Mouse (Mus musculus) embryonic facial prominence, embryonic 12.5 days (tissue): ENCODE data around the gene Fscn2. TPM values are rescaled to one million over a fixed set of nuclear protein-coding genes. Genes with fewer than 3 reads are reported as not detected.
"Not testable (repeated sequence)": the region's sequence is repeated elsewhere in the genome, so short reads cannot be mapped to it uniquely, and the experiment has no call there.

ENCODE experiments used
- ATAC-seq: fragments of 200-750 bp; cut with Nextera tagmentation; 2 replicates; pipeline ENCODE4 v1.8.0; 2017; ENCODE audit not compliant: insufficient number of reproducible peaks, insufficient read depth, low FRiP score, low TSS enrichment
- H3K27ac ChIP-seq: fragments of 300-500 bp; sonication (generic); 2 replicates; pipeline ENCODE4 v1.5.1; 2016; ENCODE audit warnings: mild to moderate bottlenecking
- H3K27me3 ChIP-seq: fragments of 300-500 bp; sonication (generic); 2 replicates; pipeline ENCODE4 v1.6.1; 2016; ENCODE audit warnings: mild to moderate bottlenecking, moderate library complexity
- H3K36me3 ChIP-seq: fragments of 300-500 bp; sonication (generic); 2 replicates; pipeline ENCODE4 v1.6.1; 2016; ENCODE audit warnings: mild to moderate bottlenecking
- H3K4me1 ChIP-seq: fragments of 300-500 bp; sonication (generic); 2 replicates; pipeline ENCODE4 v1.6.1; 2016
- H3K4me2 ChIP-seq: fragments of 300-500 bp; sonication (generic); replicated peaks from 2 replicates; pipeline ENCODE4 v1.6.1; 2016; ENCODE audit warnings: mild to moderate bottlenecking, moderate library complexity
- H3K4me3 ChIP-seq: fragments of 300-500 bp; sonication (generic); 2 replicates; pipeline ENCODE4 v1.5.1; 2016; ENCODE audit warnings: mild to moderate bottlenecking
- H3K9ac ChIP-seq: fragments of 300-500 bp; sonication (generic); 2 replicates; pipeline ENCODE4 v1.6.1; 2016; ENCODE audit warnings: mild to moderate bottlenecking, moderate library complexity
- H3K9me3 ChIP-seq: fragments of 300-500 bp; sonication (generic); 2 replicates; pipeline ENCODE4 v1.6.1; 2016; ENCODE audit warnings: mild to moderate bottlenecking, moderate library complexity
- WGBS: fragments of 180-500 bp; shearing (Covaris S2); methylation state at CpG from one replicate; pipeline ENCODE4 v1.1.7; 2016; 5-methylcytosine and 5-hydroxymethylcytosine counted together
- polyA plus RNA-seq: library from polyadenylated mRNA; unstranded; fragments of >200 nt; fragmentation: Nextera tagmentation; extraction: Ambion mirVana; gene quantifications from 2 replicates; pipeline ENCODE4 v1.2.1, GENCODE M21; 2016

The Fscn2 gene
- polyA plus RNA-seq, 1 experiment from 2014 or later, result 0.61 TPM

DNA sequence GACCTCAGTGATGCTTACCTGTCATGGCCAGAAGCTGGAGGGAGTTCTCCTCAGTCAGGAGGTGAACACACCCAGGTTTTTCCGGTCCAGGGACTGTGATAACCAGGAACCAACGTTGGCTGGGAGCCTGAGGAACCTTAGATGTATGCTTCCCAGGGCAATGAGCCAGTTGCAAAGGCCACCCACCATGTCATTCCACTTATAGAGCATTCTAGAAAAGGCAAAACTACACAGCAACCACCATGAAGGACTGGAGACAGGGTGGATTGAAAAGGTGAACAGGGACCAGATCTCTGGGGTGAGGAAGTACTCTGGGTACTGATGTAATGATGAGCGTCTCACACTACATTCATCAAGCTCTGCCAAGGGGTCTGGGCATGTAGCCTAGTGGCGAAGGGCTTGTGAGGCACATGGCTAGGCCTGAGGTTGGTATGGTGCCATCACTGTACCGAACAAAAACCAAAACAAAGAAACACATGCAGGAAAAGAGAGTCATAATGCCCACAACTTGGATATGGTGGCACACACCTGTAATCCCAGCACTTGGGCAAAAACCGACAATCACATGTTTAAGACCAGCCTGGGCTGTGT, 25.8 kb upstream of the Fscn2 start:
- no peaks in the 10 kb centered on the region for H3K36me3 ChIP-seq
- no peak overlapping the region for H3K4me2 ChIP-seq
- no peak overlapping the region for H3K27ac ChIP-seq
- ATAC-seq, result no peak
- no peak overlapping the region for H3K9ac ChIP-seq
- H3K9me3 ChIP-seq, result peaks cover 6% of the 10 kb centered on the region; the same call in 1 of the 2 replicates
- H3K4me3 ChIP-seq, result no peak overlapping the region
- WGBS, result 85% methylated on average over 6 of the region's 6 CpGs
- H3K27me3 ChIP-seq, result no peaks in the 10 kb centered on the region
- no peaks in the 10 kb centered on the region for H3K4me1 ChIP-seq

DNA sequence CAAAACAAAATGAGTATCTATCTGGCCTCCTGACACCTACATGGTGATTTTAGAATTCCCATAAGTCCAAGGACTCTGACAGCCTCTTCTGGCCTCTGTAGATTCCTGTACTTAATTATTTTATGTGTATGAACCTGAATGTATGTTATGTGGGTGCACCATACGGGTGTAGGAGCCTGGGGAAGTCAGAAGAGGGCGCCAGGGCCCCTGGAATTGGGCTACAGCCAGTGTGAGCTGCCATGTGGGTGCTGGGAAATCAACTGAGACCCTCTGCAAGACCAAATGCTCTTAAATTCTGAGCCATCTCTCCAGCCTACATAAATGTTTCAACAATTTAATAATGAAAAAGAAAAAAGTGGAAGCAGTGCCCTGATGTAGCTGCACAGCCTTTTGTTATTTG, 23.9 kb upstream of the Fscn2 start:
- Histone ChIP-seq H3K9ac (no peak overlapping the region), H3K27me3 (no peaks in the 10 kb centered on the region), H3K4me1 (no peaks in the 10 kb centered on the region), H3K9me3 (peaks cover 6% of the 10 kb centered on the region; the same call in 1 of the 2 replicates), H3K4me2 (no peak overlapping the region), H3K36me3 (no peaks in the 10 kb centered on the region), H3K27ac (no peak overlapping the region), H3K4me3 (no peak overlapping the region)
- ATAC-seq, result no peak
- WGBS, result 51% methylated on average over 2 of the region's 2 CpGs

DNA sequence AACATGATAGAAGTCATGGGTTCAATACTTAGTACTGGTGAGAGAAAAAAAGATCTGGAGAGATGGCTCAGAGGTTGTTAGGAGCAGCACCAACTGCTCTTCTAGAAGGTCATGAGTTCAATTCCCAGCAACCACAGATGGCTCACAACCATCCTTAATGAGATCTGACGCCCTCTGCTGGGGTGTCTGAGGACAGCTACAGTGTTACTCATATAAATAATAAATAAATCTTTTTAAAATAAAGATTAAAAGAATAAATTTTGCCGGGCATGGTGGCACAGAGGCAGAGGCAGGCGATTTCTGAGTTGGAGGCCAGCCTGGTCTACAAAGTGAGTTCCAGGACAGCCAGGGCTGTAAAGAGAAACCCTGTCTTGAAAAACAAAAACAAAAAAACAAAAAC, 22.5 kb upstream of the Fscn2 start:
- Histone ChIP-seq H3K27me3 (no peaks in the 10 kb centered on the region), H3K27ac (no peak overlapping the region), H3K4me3 (no peak overlapping the region), H3K36me3 (no peaks in the 10 kb centered on the region), H3K9me3 (peaks cover 6% of the 10 kb centered on the region; the same call in 1 of the 2 replicates), H3K9ac (no peak overlapping the region), H3K4me2 (no peak overlapping the region), H3K4me1 (no peaks in the 10 kb centered on the region)
- 69% methylated on average over 3 of the region's 3 CpGs for whole genome bisulfite sequencing
- no peak for ATAC-seq

DNA sequence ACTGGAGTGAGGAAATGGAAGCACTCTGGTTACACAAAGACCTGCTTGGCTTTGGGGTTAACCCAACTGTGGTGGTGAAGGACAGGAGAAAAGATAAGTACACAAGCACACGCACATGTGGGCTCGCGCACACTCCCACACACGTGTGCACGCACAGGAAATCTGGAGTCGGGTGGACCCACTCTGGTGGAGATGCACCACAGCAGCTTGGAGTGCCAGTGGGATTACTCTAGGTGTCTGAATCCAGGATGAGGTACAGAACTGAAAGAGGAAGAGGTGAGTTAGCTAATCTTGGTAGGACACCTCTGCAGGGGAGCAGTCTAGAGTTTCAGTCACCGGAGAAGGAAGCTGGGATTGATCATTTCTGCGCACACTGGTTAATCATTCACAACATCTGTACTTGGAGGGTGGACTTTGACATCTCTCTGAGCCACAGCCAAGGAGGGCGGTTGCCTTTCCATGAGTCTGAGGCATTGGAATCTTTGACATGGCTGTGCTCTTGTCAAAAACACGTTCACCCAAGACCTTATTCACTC, 21.3 kb upstream of the Fscn2 start:
- Histone ChIP-seq H3K9ac (no peak overlapping the region), H3K4me2 (no peak overlapping the region), H3K4me3 (no peak overlapping the region), H3K4me1 (peaks cover 1% of the 10 kb centered on the region; the same call in 1 of the 2 replicates), H3K36me3 (peaks cover 2% of the 10 kb centered on the region), H3K9me3 (no peaks in the 10 kb centered on the region), H3K27me3 (no peaks in the 10 kb centered on the region), H3K27ac (no peak overlapping the region)
- ATAC-seq, result no peak
- WGBS, result 84% methylated on average over 10 of the region's 10 CpGs

DNA sequence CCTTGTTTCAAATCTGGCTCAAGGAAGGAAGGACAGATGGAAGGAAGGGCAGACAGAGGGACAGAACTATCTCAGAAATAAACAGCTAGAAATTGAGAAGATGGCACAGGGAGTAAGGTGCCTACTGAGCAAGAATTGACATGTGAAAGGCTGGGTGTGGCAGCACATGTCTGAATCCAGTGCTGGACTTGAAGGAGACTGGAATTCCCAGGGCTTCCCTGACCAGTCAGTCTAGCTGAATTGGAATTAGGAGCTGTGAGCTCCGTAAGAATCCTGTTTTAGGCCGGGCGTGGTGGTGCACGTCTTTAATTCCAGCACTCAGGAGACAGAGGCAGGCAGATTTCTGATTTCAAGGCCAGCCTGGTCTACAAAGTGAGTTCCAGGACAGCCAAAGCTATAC, 19.7 kb upstream of the Fscn2 start:
- Histone ChIP-seq H3K36me3 (peaks cover 11% of the 10 kb centered on the region), H3K27ac (no peak overlapping the region), H3K9me3 (no peaks in the 10 kb centered on the region), H3K4me2 (no peak overlapping the region), H3K27me3 (no peaks in the 10 kb centered on the region), H3K4me3 (no peak overlapping the region), H3K9ac (no peak overlapping the region), H3K4me1 (peaks cover 6% of the 10 kb centered on the region)
- no peak for ATAC-seq
- WGBS, result 94% methylated on average over 4 of the region's 4 CpGs

DNA sequence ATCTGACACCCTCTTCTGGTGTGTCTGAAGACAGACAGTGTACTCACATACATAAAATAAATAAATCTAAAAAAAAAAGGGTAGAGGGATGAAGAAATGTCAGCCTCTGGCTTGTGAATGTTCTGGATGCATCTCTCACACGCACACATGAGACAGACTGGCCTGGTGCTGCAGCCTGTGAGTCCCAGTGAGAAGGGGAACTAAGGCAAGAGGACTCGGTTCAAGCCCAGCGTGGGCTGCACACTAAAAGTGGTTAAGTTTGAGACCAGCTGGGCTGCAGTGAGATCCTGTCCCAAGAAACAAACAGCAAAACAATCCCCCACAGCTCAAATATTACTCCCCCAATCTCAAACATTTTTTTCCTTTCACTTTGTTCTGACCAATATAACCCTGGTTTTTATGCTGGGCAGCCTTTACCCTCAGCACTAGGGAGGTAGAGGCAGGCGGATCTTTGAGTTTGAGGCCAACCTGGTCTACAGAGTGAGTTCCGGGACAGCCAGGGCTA, 18.6 kb upstream of the Fscn2 start:
- no peaks in the 10 kb centered on the region for H3K27me3 ChIP-seq
- H3K4me2 ChIP-seq, result no peak overlapping the region
- peaks cover 16% of the 10 kb centered on the region for H3K36me3 ChIP-seq
- no peak overlapping the region for H3K4me3 ChIP-seq
- H3K9me3 ChIP-seq, result no peaks in the 10 kb centered on the region
- H3K4me1 ChIP-seq, result peaks cover 6% of the 10 kb centered on the region
- no peak overlapping the region for H3K9ac ChIP-seq
- ATAC-seq, result no peak
- 88% methylated on average over 5 of the region's 5 CpGs for WGBS
- H3K27ac ChIP-seq, result no peak overlapping the region

DNA sequence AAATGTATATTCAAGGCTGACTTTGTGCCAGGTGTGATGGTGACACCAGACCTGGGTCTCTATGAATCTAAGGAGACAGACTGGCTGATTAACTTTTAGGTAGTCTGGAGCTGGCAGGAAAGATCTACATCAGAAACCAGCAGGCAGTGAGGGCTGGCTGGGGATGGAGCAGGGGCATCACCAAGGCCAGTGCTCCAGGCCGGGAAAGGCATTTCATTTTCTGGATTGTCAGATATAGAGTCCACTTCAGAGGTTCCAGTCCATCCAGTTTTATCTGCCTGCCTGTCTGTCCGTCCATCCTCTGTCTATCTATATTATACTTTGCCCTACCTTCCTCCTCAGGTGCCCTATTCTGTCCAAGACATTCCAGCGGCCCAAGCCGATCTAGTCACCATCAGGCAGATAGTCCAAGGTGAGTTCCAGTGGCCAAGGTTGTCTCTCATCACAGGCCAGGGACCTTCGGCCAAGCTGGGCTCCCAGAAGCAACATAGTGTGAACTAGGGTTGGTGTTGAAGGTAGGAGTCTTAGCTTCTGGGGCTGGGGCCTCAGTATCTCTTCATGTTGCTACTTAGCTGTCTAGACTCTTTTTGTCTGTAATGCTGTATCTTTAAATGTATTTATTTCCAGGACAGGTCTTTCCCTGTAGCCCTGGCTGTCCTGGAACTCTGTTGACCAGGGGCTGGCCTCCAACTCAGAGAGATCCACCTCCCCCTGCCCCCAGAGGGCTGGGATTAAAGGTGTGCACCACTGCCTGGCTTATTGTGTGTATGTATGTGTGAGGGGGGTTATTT, 17.6 kb upstream of the Fscn2 start:
- Histone ChIP-seq H3K9me3 (no peaks in the 10 kb centered on the region), H3K4me1 (peaks cover 6% of the 10 kb centered on the region), H3K27ac (peak overlapping the region; percentile 54; the same call in 1 of the 2 replicates), H3K4me3 (no peak overlapping the region), H3K4me2 (no peak overlapping the region), H3K36me3 (peaks cover 16% of the 10 kb centered on the region), H3K9ac (no peak overlapping the region), H3K27me3 (no peaks in the 10 kb centered on the region)
- 71% methylated on average over 5 of the region's 5 CpGs for WGBS
- no peak for ATAC-seq

DNA sequence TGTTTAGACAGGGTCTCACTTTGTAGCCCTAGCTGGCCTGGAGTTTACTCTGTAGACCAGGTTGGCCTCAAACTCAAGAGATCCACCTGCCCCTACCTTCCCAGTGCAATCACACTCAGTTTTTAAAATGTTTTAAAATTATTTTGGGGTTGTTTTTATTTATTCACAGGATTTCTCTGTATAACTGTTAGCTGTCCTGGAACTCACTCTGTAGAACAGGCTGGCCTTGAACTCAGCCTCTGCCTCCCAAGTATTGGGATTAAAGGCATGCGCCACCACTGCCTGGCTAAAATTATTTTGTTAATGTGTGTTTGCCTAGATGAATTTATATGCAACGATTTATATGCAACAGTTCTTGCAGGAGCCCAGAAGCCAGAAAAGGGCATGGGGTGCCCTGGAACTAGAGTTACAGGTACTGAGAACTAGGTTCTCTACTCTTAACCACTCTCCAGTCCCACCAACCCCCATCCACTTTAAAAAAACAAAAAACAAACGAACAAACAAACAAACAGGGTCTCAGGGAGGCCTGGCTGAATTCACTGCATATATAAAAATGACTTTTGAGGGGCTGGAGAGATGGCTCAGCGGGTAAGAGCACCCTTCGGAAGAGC, 16.9 kb upstream of the Fscn2 start:
- Histone ChIP-seq H3K4me2 (no peak overlapping the region; the same call in 1 of the 2 replicates), H3K9me3 (no peaks in the 10 kb centered on the region), H3K4me1 (peaks cover 7% of the 10 kb centered on the region), H3K36me3 (peaks cover 16% of the 10 kb centered on the region), H3K27ac (0 out of 2 replicates have a peak overlapping the region, but pooled peaks have one; percentile 54), H3K27me3 (no peaks in the 10 kb centered on the region), H3K9ac (no peak overlapping the region), H3K4me3 (no peak overlapping the region)
- no peak for ATAC-seq
- WGBS, result 49% methylated on average over 5 of the region's 5 CpGs

DNA sequence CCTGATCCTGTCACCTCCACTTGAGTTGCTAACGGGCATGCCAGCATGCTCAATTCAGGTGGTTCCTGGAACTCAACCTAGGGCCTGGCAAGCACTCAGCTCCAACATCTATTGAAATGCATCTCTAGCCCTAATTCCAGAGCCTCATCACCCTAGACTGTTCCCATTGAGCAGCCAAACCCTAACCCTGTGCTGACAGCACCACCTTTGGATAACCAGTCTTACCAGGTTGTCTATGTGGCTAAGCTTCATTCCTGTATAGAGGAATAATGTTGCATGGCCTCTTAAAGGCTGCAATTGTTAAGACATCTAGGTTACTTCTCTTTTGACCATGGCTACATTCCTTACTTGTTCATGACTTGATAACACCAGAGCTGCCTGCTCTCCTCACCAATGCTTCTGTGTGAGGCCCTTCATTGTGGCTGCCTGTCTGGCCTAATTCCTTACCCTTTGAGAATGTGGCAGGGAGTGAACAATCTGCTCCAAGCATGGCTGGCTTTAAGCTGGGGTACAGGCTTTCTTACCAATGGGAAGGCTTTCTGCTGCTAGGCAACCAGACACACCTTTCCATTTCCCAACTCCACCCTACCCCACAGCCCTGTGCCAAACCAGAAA, 16.2 kb upstream of the Fscn2 start:
- no peak for ATAC-seq
- Histone ChIP-seq H3K9me3 (no peaks in the 10 kb centered on the region), H3K4me1 (peaks cover 9% of the 10 kb centered on the region), H3K27ac (0 out of 2 replicates have a peak overlapping the region, but pooled peaks have one; percentile 9), H3K36me3 (peaks cover 16% of the 10 kb centered on the region), H3K9ac (0 out of 2 replicates have a peak overlapping the region, but pooled peaks have one; percentile 38), H3K27me3 (no peaks in the 10 kb centered on the region), H3K4me2 (peak overlapping the region; percentile 45), H3K4me3 (peak overlapping the region; percentile 23)
- WGBS, result 22% methylated on average over 1 of the region's 1 CpGs

DNA sequence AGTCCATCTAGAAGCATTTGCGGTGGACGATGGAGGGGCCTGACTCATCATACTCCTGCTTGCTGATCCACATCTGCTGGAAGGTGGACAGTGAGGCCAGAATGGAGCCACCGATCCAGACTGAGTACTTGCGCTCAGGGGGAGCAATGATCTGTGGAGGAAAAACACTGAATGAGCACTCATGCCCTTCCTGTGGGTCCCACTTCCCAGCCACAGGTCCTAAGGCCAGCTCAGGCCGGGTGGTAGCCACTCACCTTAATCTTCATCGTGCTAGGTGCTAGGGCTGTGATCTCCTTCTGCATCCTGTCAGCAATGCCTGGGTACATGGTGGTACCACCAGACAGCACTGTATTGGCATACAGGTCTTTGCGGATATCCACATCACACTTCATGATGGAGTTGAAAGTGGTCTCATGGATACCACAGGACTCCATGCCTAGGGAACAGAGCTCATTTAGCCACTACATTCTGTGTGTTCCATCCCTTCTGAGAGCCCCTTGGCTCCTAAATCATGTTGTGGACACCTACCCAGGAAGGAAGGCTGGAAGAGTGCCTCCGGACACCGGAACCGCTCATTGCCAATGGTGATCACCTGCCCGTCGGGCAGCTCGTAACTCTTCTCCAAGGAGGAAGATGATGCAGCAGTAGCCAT, 14.8 kb upstream of the Fscn2 start:
- WGBS, result 63% methylated on average over 11 of the region's 13 CpGs
- not testable (repeated sequence) for ATAC-seq, H3K9me3 ChIP-seq, H3K27me3 ChIP-seq
- H3K4me1 ChIP-seq, result peaks cover 19% of the 10 kb centered on the region
- H3K4me3 ChIP-seq, result peak overlapping the region; percentile 49
- H3K36me3 ChIP-seq, result peaks cover 16% of the 10 kb centered on the region
- peak overlapping the region; percentile 78 for H3K4me2 ChIP-seq
- 0 out of 2 replicates have a peak overlapping the region, but pooled peaks have one; percentile 12 for H3K27ac ChIP-seq
- H3K9ac ChIP-seq, result peak overlapping the region; percentile 68

DNA sequence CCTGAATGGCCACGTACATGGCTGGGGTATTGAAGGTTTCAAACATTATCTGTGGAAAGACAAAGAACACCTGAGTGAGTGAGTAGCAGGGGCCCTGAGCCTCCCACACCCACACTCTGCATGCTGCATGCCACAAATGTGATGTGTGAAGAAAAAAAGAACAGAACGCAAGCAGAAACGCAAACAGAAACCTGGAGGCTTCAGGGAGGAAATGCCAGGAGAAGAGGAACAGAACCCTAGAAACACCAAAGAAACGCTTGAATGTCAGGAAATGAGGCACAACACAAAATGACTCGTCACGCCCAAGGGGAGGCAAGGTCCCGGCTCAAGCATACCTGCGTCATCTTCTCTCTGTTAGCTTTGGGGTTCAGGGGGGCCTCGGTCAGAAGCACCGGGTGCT, 14.0 kb upstream of the Fscn2 start:
- Histone ChIP-seq H3K4me1 (peaks cover 24% of the 10 kb centered on the region), H3K4me3 (peak overlapping the region; percentile 100), H3K4me2 (peak overlapping the region; percentile 81), H3K9ac (peak overlapping the region; percentile 100), H3K36me3 (peaks cover 16% of the 10 kb centered on the region), H3K27ac (peak overlapping the region; percentile 100), H3K27me3 (no peaks in the 10 kb centered on the region), H3K9me3 (no peaks in the 10 kb centered on the region)
- 6% methylated on average over 10 of the region's 10 CpGs for WGBS
- no peak for ATAC-seq
